Mouse (Mus musculus) limb, embryonic 12.5 days (tissue): ENCODE measurements around the gene Esam. TPM values are rescaled to one million over a fixed set of nuclear protein-coding genes. Genes with fewer than 3 reads are reported as not detected.

Source experiments
- ATAC-seq: fragments of 200-750 bp; cut with Nextera tagmentation; 2 replicates; pipeline ENCODE4 v1.8.0; 2017; ENCODE audit warnings: low read depth, moderate TSS enrichment; ENCODE audit not compliant: insufficient number of reproducible peaks, insufficient read depth, low FRiP score, low TSS enrichment
- H3K27ac ChIP-seq: fragments of 300-500 bp; sonication (generic); 2 replicates; pipeline ENCODE4 v1.5.1; 2016; ENCODE audit warnings: mild to moderate bottlenecking, moderate library complexity
- H3K27me3 ChIP-seq: fragments of 300-500 bp; sonication (generic); 2 replicates; pipeline ENCODE4 v1.6.1; 2016; ENCODE audit warnings: mild to moderate bottlenecking, moderate library complexity
- H3K36me3 ChIP-seq: fragments of 300-500 bp; sonication (generic); 2 replicates; pipeline ENCODE4 v1.6.1; 2016; ENCODE audit warnings: mild to moderate bottlenecking, moderate library complexity
- H3K4me1 ChIP-seq: fragments of 300-500 bp; sonication (generic); replicated peaks from 2 replicates; pipeline ENCODE4 v1.6.1; 2016
- H3K4me2 ChIP-seq: fragments of 300-500 bp; sonication (generic); 2 replicates; pipeline ENCODE4 v1.6.1; 2016; ENCODE audit warnings: mild to moderate bottlenecking, moderate library complexity
- H3K4me3 ChIP-seq: fragments of 300-500 bp; sonication (generic); replicated peaks from 2 replicates; pipeline ENCODE4 v1.5.1; 2016; ENCODE audit warnings: mild to moderate bottlenecking
- H3K9ac ChIP-seq: fragments of 300-500 bp; sonication (generic); replicated peaks from 2 replicates; pipeline ENCODE4 v1.6.1; 2016; ENCODE audit warnings: mild to moderate bottlenecking, moderate library complexity
- H3K9me3 ChIP-seq: fragments of 300-500 bp; sonication (generic); 2 replicates; pipeline ENCODE4 v1.6.1; 2016; ENCODE audit warnings: mild to moderate bottlenecking, moderate library complexity
- WGBS: fragments of 180-500 bp; shearing (Covaris S2); methylation state at CpG from one replicate; pipeline ENCODE4 v1.1.7; 2016; 5-methylcytosine and 5-hydroxymethylcytosine counted together
- polyA plus RNA-seq: library from polyadenylated mRNA; unstranded; fragments of >200 nt; fragmentation: Nextera tagmentation; extraction: Ambion mirVana; gene quantifications from 2 replicates; pipeline ENCODE4 v1.2.1, GENCODE M21; 2016

Esam gene
- polyA plus RNA-seq, 1 experiment from 2014 or later: 26.8 TPM

- Histone ChIP-seq H3K4me2 (peak overlapping the region; percentile 66), H3K27ac (no peak overlapping the region)
Measured at GRCm38 (mm10) chr9:37530888-37531705, 3.2 kb downstream of the Esam start.

DNA sequence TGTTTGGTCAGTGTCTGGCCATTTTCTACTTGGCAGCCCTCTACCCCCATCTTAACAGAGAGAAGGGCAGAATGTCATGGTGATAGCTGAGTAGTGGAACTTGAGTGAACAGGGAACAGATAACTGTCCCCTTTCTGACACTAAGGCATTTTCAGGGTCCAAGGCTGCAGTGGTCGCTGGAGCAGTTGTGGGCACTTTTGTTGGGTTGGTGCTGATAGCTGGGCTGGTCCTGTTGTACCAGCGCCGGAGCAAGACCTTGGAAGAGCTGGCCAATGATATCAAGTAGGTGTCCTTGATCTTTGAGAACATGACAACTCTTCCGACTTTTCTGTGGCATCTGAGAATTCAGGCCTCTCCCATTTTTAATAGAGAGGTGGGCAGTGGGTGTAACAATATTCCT is 9.0 kb downstream of the Esam start:
- H3K36me3 ChIP-seq: no peaks in the 10 kb centered on the region
- H3K4me1 ChIP-seq: peaks cover 12% of the 10 kb centered on the region; the same call in 1 of the 2 replicates
- H3K4me2 ChIP-seq: no peak overlapping the region
- no peak for ATAC-seq
- no peak overlapping the region for H3K27ac ChIP-seq
- peaks cover 63% of the 10 kb centered on the region for H3K27me3 ChIP-seq
- WGBS: 79% methylated on average over 4 of the region's 4 CpGs
- no peak overlapping the region for H3K9ac ChIP-seq
- no peaks in the 10 kb centered on the region for H3K9me3 ChIP-seq
- H3K4me3 ChIP-seq: no peak overlapping the region

More at GRCm38 (mm10) chr9:37530888-37531705, 3.2 kb downstream of the Esam start:
- Histone ChIP-seq H3K36me3 (no peaks in the 10 kb centered on the region), H3K9me3 (0 out of 2 replicates have a peak, but pooled peaks cover 6% of the 10 kb centered on the region), H3K4me3 (peak overlapping the region; percentile 34), H3K4me1 (peaks cover 31% of the 10 kb centered on the region), H3K27me3 (peaks cover 80% of the 10 kb centered on the region), H3K9ac (peak overlapping the region; percentile 47; the same call in 1 of the 2 replicates)
- WGBS: under 1% methylated on average over 31 of the region's 31 CpGs
- ATAC-seq: no peak; the same call in 1 of the 2 replicates

- WGBS: 75% methylated on average over 5 of the region's 5 CpGs
- no peak for ATAC-seq
- Histone ChIP-seq H3K36me3 (no peaks in the 10 kb centered on the region), H3K4me3 (no peak overlapping the region), H3K4me1 (peaks cover 12% of the 10 kb centered on the region; the same call in 1 of the 2 replicates), H3K4me2 (no peak overlapping the region), H3K9ac (no peak overlapping the region), H3K9me3 (no peaks in the 10 kb centered on the region), H3K27ac (no peak overlapping the region), H3K27me3 (peaks cover 62% of the 10 kb centered on the region)
Measured at GRCm38 (mm10) chr9:37537658-37538250, 9.9 kb downstream of the Esam start.

- Histone ChIP-seq H3K4me3 (no peak within 1 kb of the TSS), H3K4me1 (peaks cover 15% of the 10 kb centered on the region; the same call in 1 of the 2 replicates), H3K36me3 (no peaks in the 10 kb centered on the region), H3K27ac (no peak within 1 kb of the TSS), H3K4me2 (no peak within 1 kb of the TSS), H3K9ac (0 out of 2 replicates have a peak within 1 kb of the TSS, but pooled peaks have one; percentile 27), H3K27me3 (peaks cover 58% of the 10 kb centered on the region), H3K9me3 (no peaks in the 10 kb centered on the region)
- WGBS: 44% methylated on average over 23 of the region's 23 CpGs
- ATAC-seq: no peak
Measured at GRCm38 (mm10) chr9:37539170-37540025, 11.5 kb downstream of the Esam start, which contains the start of gene Vsig2. Gene Vsig2, plus strand, starts transcription at chr9:37539255.

GRCm38 (mm10) chr9:37540226-37540625 is 12.3 kb downstream of the Esam start:
- no peak for ATAC-seq
- WGBS: 83% methylated on average over 4 of the region's 4 CpGs
- Histone ChIP-seq H3K27ac (no peak overlapping the region), H3K9ac (no peak overlapping the region), H3K4me1 (peaks cover 22% of the 10 kb centered on the region), H3K36me3 (no peaks in the 10 kb centered on the region), H3K27me3 (peaks cover 65% of the 10 kb centered on the region), H3K4me2 (no peak overlapping the region), H3K4me3 (no peak overlapping the region), H3K9me3 (no peaks in the 10 kb centered on the region)

DNA sequence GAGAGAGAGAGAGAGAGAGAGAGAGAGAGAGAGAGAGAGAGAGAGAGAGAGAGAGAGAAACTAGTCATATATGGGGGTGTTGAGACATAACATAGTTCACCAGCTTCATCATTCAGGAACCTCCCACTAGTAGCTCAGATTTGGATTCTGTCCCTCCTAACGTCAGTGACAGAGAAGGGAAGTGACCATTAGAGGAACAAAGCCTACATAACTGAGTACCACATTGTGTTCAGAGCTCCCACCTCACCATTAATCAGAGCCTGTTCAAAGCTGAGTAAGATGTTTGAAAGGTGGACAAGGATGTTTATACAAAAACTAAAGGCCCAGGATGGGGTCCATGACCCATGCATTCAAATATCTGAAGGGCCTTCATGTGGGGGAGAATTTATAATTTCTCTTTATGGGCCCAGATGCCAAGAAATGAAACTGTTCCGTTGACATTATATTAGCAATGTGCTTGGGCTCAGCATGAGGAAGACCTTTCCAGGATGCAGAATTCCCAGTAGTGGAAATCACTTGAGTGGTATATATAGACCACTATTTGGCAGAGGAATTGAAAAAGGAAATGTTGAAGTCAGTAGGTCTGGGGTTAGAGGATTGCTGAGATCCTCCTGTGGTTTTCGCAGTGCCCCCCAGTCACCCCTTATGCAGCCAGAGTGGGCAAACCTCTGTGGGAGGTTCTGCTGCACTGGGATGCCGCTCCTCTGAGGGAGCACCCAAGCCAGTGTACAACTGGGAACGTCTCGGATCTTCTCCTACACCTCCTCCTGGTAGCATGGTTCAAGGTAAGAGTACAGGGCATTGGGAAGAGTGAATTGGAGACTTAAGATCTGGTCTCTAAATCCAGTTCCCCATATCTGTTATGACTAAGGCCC is 13.1 kb downstream of the Esam start:
- 80% methylated on average over 6 of the region's 6 CpGs for WGBS
- Histone ChIP-seq H3K27ac (no peak overlapping the region), H3K27me3 (peaks cover 72% of the 10 kb centered on the region), H3K4me2 (no peak overlapping the region), H3K36me3 (no peaks in the 10 kb centered on the region), H3K9me3 (no peaks in the 10 kb centered on the region), H3K4me3 (no peak overlapping the region), H3K4me1 (peaks cover 29% of the 10 kb centered on the region), H3K9ac (no peak overlapping the region)
- ATAC-seq: no peak

DNA sequence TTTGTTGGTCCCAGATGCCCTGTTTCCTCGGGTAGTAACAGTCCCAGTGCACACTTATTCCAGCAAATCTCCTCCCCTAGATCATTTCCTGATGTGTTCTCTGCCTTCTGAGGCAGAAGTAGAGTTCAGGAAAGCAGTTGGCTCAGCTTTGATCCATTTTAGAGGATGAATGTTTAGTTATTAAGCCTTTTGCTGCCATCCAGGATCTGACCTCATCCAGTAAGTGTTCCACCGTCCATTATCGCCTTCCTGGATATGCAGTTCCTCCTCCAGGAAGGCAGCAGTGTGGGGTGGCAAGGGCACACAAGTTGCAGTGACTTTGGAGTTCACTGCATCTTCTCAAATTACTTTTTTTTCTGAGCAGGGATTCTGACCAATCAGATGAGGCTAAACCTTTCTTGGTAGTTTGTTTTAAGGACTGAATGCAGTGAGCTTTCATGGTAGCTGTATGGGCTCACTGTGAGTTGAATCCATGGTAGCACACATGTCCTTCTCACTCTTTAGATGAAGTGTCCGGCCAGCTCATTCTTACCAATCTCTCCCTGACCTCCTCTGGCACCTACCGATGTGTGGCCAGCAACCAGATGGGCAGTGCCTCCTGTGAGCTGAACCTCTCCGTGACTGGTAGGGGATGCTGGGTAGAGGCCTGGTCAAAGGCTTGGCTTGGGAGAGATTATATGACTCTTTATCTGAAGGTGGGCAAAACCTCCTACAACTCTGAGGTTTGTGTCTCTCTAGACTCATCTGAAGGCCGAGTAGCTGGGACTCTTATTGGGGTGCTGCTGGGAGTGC is 14.2 kb downstream of the Esam start:
- Histone ChIP-seq H3K36me3 (no peaks in the 10 kb centered on the region), H3K4me3 (no peak overlapping the region), H3K9ac (no peak overlapping the region), H3K4me2 (no peak overlapping the region), H3K27me3 (peaks cover 76% of the 10 kb centered on the region), H3K27ac (no peak overlapping the region), H3K9me3 (no peaks in the 10 kb centered on the region), H3K4me1 (peaks cover 29% of the 10 kb centered on the region)
- WGBS: 57% methylated on average over 7 of the region's 7 CpGs
- ATAC-seq: no peak

DNA sequence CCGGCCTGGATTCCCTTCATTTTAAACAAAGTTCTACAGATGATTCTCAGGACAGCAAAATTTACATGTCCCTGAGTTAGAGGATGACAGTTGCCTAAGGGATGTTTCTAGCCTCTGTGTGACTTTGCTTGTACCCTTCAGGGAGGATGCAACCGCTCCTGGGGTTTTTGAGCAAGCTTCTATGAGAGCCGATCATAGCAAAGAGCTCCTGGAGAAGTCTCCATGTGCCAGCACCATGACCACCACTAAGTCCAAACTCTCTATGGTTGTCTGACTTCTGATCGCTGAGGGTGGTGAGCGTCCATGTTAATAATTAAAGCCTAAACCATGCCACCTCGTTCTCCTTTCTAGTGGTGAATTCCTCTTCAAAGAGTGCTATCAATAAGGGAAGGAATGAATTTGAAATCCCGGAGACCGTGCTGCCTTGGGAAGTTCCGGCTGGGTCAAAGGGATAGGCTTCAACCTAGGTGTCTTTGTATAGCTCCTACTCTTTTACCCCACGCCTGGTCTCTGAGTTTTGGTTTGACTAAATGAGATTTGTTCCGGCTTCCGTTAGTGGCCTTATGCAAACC is 16.1 kb downstream of the Esam start:
- no peak for ATAC-seq
- H3K4me1 ChIP-seq: peaks cover 27% of the 10 kb centered on the region
- no peak overlapping the region for H3K27ac ChIP-seq
- H3K4me2 ChIP-seq: peak overlapping the region; percentile 52
- H3K9me3 ChIP-seq: no peaks in the 10 kb centered on the region
- H3K9ac ChIP-seq: no peak overlapping the region
- H3K36me3 ChIP-seq: no peaks in the 10 kb centered on the region
- H3K4me3 ChIP-seq: peak overlapping the region; percentile 24; the same call in 1 of the 2 replicates
- H3K27me3 ChIP-seq: peaks cover 77% of the 10 kb centered on the region
- 30% methylated on average over 12 of the region's 12 CpGs for WGBS

GRCm38 (mm10) chr9:37544447-37545165 is 16.7 kb downstream of the Esam start:
- H3K9ac ChIP-seq: peak overlapping the region; percentile 12; the same call in 1 of the 2 replicates
- peaks cover 78% of the 10 kb centered on the region for H3K27me3 ChIP-seq
- H3K27ac ChIP-seq: no peak overlapping the region

More at GRCm38 (mm10) chr9:37544447-37545165, 16.7 kb downstream of the Esam start:
- peaks cover 22% of the 10 kb centered on the region for H3K4me1 ChIP-seq
- peak overlapping the region; percentile 24 for H3K4me3 ChIP-seq
- WGBS: 2% methylated on average over 29 of the region's 29 CpGs
- ATAC-seq: no peak; the same call in 1 of the 2 replicates
- no peaks in the 10 kb centered on the region for H3K9me3 ChIP-seq
- H3K36me3 ChIP-seq: no peaks in the 10 kb centered on the region
- H3K4me2 ChIP-seq: peak overlapping the region; percentile 52
